Mouse (Mus musculus) CH12.LX (cell line): Measurements from ENCODE around the gene Usp45.

ENCODE experiments used
- CTCF ChIP-seq, 2 experiments: IDR thresholded peaks in 1 of 2; conservative IDR thresholded peaks in 1 of 2; 2 replicates each; pipeline ENCODE4 v1.5.1; 2011 to 2012; ENCODE audit warnings: low read depth in 2 of 2, low read length in 2 of 2, improper control_type of control experiment in 1 of 2, inconsistent platforms in 1 of 2, mild to moderate bottlenecking in 1 of 2, moderate library complexity in 1 of 2
- EP300 ChIP-seq: IDR thresholded peaks from 2 replicates; pipeline ENCODE4 v1.6.1; 2011; ENCODE audit warnings: low read length, improper control_type of control experiment
- GABPA ChIP-seq: IDR thresholded peaks from 2 replicates; pipeline ENCODE4 v1.6.1; 2012; ENCODE audit warnings: low read depth, low read length, improper control_type of control experiment, inconsistent platforms; ENCODE audit not compliant: insufficient replicate concordance
- HCFC1 ChIP-seq: IDR thresholded peaks from 2 replicates; pipeline ENCODE4 v1.6.1; 2012; ENCODE audit warnings: low read depth, mild to moderate bottlenecking, inconsistent platforms, low read length, improper control_type of control experiment
- JUN ChIP-seq: IDR thresholded peaks from 2 replicates; pipeline ENCODE4 v1.6.1; 2011; ENCODE audit warnings: low read depth, mild to moderate bottlenecking, low read length, improper control_type of control experiment, moderate library complexity; ENCODE audit not compliant: insufficient read depth
- JUND ChIP-seq: conservative IDR thresholded peaks from 2 replicates; pipeline ENCODE4 v1.6.1; 2011; ENCODE audit warnings: low read depth, low read length, improper control_type of control experiment
- MAFK ChIP-seq: IDR thresholded peaks from 2 replicates; pipeline ENCODE4 v1.6.1; 2011; ENCODE audit warnings: low read length, improper control_type of control experiment; ENCODE audit not compliant: insufficient replicate concordance
- MAX ChIP-seq: IDR thresholded peaks from 2 replicates; pipeline ENCODE4 v1.6.1; 2011; ENCODE audit warnings: low read length, improper control_type of control experiment
- MEF2A ChIP-seq: IDR thresholded peaks from 2 replicates; pipeline ENCODE4 v1.6.1; 2014; ENCODE audit warnings: low read depth, mild to moderate bottlenecking, inconsistent platforms, low read length, improper control_type of control experiment, borderline replicate concordance
- POLR2A ChIP-seq: IDR thresholded peaks from 2 replicates; pipeline ENCODE4 v1.6.1; 2011; ENCODE audit warnings: low read depth, mild to moderate bottlenecking, improper control_type of control experiment, low read length
- SIN3A ChIP-seq: IDR thresholded peaks from 2 replicates; pipeline ENCODE4 v1.6.1; 2012; ENCODE audit warnings: low read length, improper control_type of control experiment, inconsistent platforms
- USF2 ChIP-seq: conservative IDR thresholded peaks from 2 replicates; pipeline ENCODE4 v1.6.1; 2011; ENCODE audit warnings: low read depth, low read length, improper control_type of control experiment
- ZC3H11A ChIP-seq: IDR thresholded peaks from 2 replicates; pipeline ENCODE4 v1.6.1; 2012; ENCODE audit warnings: low read depth, mild to moderate bottlenecking, inconsistent platforms, low read length, improper control_type of control experiment
- ZKSCAN1 ChIP-seq: IDR thresholded peaks from 2 replicates; pipeline ENCODE4 v1.6.1; 2012; ENCODE audit warnings: low read depth, inconsistent platforms, low read length, improper control_type of control experiment, borderline replicate concordance

- TF ChIP-seq EP300 (no peak), HCFC1 (no peak), CTCF (conservative IDR thresholded peaks at IDR 0.05 in 1 of 2, IDR thresholded peaks at IDR 0.05 in 1 of 2; ENCODE audit: low read depth in 2 of 2, low read length in 2 of 2) (no peak), JUND (no peak), GABPA (no peak), MAX (no peak), MEF2A (no peak), POLR2A (no peak), JUN (no peak), ZC3H11A (no peak), SIN3A (no peak), ZKSCAN1 (no peak), MAFK (no peak), USF2 (no peak)
These were observed 43.7 kb downstream of the Usp45 start for GRCm38 (mm10) chr4:21810608-21811007.
